Mouse (Mus musculus): Measurements from ENCODE around the gene Gcc1. TPM values are rescaled to one million over a fixed set of nuclear protein-coding genes. Genes with fewer than 3 reads are reported as not detected.

Gcc1 gene
- total and polyA plus RNA-seq, 3 experiments = 4.4 to 7.4 (median 7.2) TPM

DNA sequence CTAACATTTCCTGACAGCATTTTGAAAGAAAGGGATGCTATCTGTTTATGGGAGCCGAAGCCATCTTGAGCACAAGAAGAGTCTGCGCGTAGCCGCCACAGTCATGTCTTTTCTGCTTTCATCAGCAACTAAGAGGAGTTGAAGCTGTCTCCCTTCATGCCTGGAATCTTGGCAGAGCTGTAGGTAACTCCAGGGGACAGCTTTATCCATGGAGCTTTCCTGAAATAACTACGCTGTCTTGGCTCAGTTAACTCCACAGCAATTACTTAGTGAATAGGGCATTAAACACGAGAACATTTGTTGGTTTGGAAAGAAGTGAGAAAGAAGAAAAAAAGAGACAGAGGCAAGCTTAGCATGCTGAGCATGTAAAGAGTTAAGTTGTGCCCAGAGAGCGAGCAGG lies 19.7 kb upstream of the Gcc1 start:
- no peaks in the 10 kb centered on the region for H3K4me1 ChIP-seq (ENCODE audit: control insufficient read depth in 1 of 2, insufficient read depth in 2 of 2)
- no peak overlapping the region for H3K9ac ChIP-seq (ENCODE audit: insufficient read depth, low read depth)
- no peak overlapping the region for H3K4me2 ChIP-seq (ENCODE audit: insufficient read depth, low read depth, poor library complexity, severe bottlenecking)
- no peak overlapping the region for H3K4me3 ChIP-seq (replicated peaks in 1 of 3; ENCODE audit: low read depth in 2 of 3, low read length in 2 of 3, poor library complexity in 1 of 3)
- H3K36me3 ChIP-seq (replicated peaks in 1 of 2; ENCODE audit: control insufficient read depth in 1 of 2, insufficient read depth in 1 of 2, low read length in 1 of 2) = no peaks in the 10 kb centered on the region
- in situ Hi-C loops (cut with MboI; ENCODE audit: low pct_ligation_motif_present, low pct_unique_long_range_greater_than_20kb, low sequenced_read_pairs) = no loop called here
- H3K27me3 ChIP-seq (replicated peaks) = peaks cover 38% of the 10 kb centered on the region
- no peaks in the 10 kb centered on the region for H3K79me2 ChIP-seq (replicated peaks; ENCODE audit: control insufficient read depth, extremely low read depth, insufficient read depth, poor library complexity, severe bottlenecking)
- dilution Hi-C loops (cut with MboI; ENCODE audit: extremely low pct_ligation_motif_present, extremely low pct_unique_long_range_greater_than_20kb, low sequenced_read_pairs) = no loop called here
- no peak overlapping the region for H3K27ac ChIP-seq (ENCODE audit: insufficient read depth, low read depth)
- no peak for TF ChIP-seq NELFE (IDR thresholded peaks at IDR 0.05; ENCODE audit: low read depth, low read length)
- no peak for TF ChIP-seq GABPA (IDR thresholded peaks at IDR 0.05; ENCODE audit: insufficient replicate concordance, low read depth, low read length)
- H3K9me3 ChIP-seq (replicated peaks; ENCODE audit: low read length) = no peaks in the 10 kb centered on the region
- DNase-seq (ENCODE audit: extremely low read depth) = no peak

DNA sequence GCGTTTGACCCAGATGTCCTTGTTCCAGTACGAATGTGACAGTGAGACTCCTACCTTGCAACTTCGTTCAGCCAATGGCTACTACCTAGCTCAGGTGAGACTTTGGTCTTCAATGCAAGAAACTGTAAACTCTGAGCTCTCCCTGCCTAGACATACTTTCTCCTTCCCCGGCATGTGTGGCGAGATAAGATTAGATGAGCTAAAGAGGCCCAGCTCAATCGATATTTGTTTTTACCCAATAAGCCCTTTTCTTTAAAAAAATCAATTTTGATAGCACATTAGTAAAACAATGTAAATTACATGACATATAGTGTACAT lies 3.3 kb upstream of the Gcc1 start:
- peaks cover 5 to 17% of the 10 kb centered on the region in 2 experiments for H3K36me3 ChIP-seq (replicated peaks in 1 of 2; ENCODE audit: control insufficient read depth in 1 of 2, insufficient read depth in 1 of 2, low read length in 1 of 2)
- no peaks in the 10 kb centered on the region for H3K79me2 ChIP-seq (replicated peaks; ENCODE audit: control insufficient read depth, extremely low read depth, insufficient read depth, poor library complexity, severe bottlenecking)
- H3K4me2 ChIP-seq (ENCODE audit: insufficient read depth, low read depth, poor library complexity, severe bottlenecking) = 0 out of 2 replicates have a peak overlapping the region, but pooled peaks have one; percentile 35
- no peaks in the 10 kb centered on the region for H3K9me3 ChIP-seq (replicated peaks; ENCODE audit: low read length)
- in situ Hi-C loops (cut with MboI; ENCODE audit: low pct_ligation_motif_present, low pct_unique_long_range_greater_than_20kb, low sequenced_read_pairs) (no loop called here), dilution Hi-C loops (cut with MboI; ENCODE audit: extremely low pct_ligation_motif_present, extremely low pct_unique_long_range_greater_than_20kb, low sequenced_read_pairs) (no loop called here)
- H3K27ac ChIP-seq (ENCODE audit: insufficient read depth, low read depth) = no peak overlapping the region
- no peak overlapping the region for H3K4me3 ChIP-seq (replicated peaks in 1 of 3; ENCODE audit: low read depth in 2 of 3, low read length in 2 of 3, poor library complexity in 1 of 3)
- H3K27me3 ChIP-seq (replicated peaks) = no peaks in the 10 kb centered on the region
- TF ChIP-seq SMC3 (IDR thresholded peaks at IDR 0.05; ENCODE audit: low read depth, low read length) (no peak), MYC (IDR thresholded peaks at IDR 0.05; ENCODE audit: low read depth, low read length) (no peak), USF2 (conservative IDR thresholded peaks at IDR 0.05; ENCODE audit: low read depth, low read length) (no peak), ZMIZ1 (IDR thresholded peaks at IDR 0.05; ENCODE audit: low read depth, low read length) (no peak), TCF12 (IDR thresholded peaks at IDR 0.05; ENCODE audit: low read depth, low read length) (no peak), CTCF (conservative IDR thresholded peaks at IDR 0.05 in 1 of 2, IDR thresholded peaks at IDR 0.05 in 1 of 2; ENCODE audit: low read depth in 2 of 2, low read length in 2 of 2) (no peak), IRF4 (IDR thresholded peaks at IDR 0.05; ENCODE audit: low read depth, low read length) (no peak), ELF1 (IDR thresholded peaks at IDR 0.05; ENCODE audit: low read depth, low read length) (no peak), KAT2A (IDR thresholded peaks at IDR 0.05; ENCODE audit: insufficient replicate concordance, low read length) (no peak), JUN (IDR thresholded peaks at IDR 0.05; ENCODE audit: insufficient read depth, low read depth, low read length) (no peak), NELFE (IDR thresholded peaks at IDR 0.05; ENCODE audit: low read depth, low read length) (no peak), ZKSCAN1 (IDR thresholded peaks at IDR 0.05; ENCODE audit: borderline replicate concordance, low read depth, low read length) (no peak), GABPA (IDR thresholded peaks at IDR 0.05; ENCODE audit: insufficient replicate concordance, low read depth, low read length) (no peak), ETS1 (conservative IDR thresholded peaks at IDR 0.05; ENCODE audit: low read depth, low read length) (no peak), NRF1 (IDR thresholded peaks at IDR 0.05; ENCODE audit: low read depth, low read length) (no peak), E2F4 (IDR thresholded peaks at IDR 0.05; ENCODE audit: insufficient replicate concordance, low read depth, low read length) (no peak), TBP (conservative IDR thresholded peaks at IDR 0.05; ENCODE audit: low read depth, low read length) (no peak), MAFK (IDR thresholded peaks at IDR 0.05; ENCODE audit: insufficient replicate concordance, low read length) (no peak), BHLHE40 (IDR thresholded peaks at IDR 0.05; ENCODE audit: low read depth, low read length) (no peak), ZC3H11A (IDR thresholded peaks at IDR 0.05; ENCODE audit: low read depth, low read length) (no peak)
- H3K4me1 ChIP-seq (ENCODE audit: control insufficient read depth in 1 of 2, insufficient read depth in 2 of 2) = peaks cover 0 to 7% of the 10 kb centered on the region in 2 experiments; a peak in 2 of 4 replicates
- no peak overlapping the region for H3K9ac ChIP-seq (ENCODE audit: insufficient read depth, low read depth)
- no peak for DNase-seq (ENCODE audit: extremely low read depth)

All from CH12.LX (cell line).